Mouse (Mus musculus) heart, embryonic 12.5 days (tissue): ENCODE data around the gene Zfx. TPM values are rescaled to one million over a fixed set of nuclear protein-coding genes. Genes with fewer than 3 reads are reported as not detected.
A peak's percentile ranks its signal among the peaks of the same experiment; 100 is the strongest.

Experiments
- ATAC-seq: fragments of 200-750 bp; cut with Nextera tagmentation; 2 replicates; pipeline ENCODE4 v1.8.0; 2017; ENCODE audit warnings: moderate TSS enrichment, moderate library complexity; ENCODE audit not compliant: insufficient number of reproducible peaks, low FRiP score
- H3K27ac ChIP-seq: fragments of 300-500 bp; sonication (generic); 2 replicates; pipeline ENCODE4 v1.5.1; 2016; ENCODE audit warnings: mild to moderate bottlenecking, moderate library complexity; ENCODE audit not compliant: poor library complexity, severe bottlenecking
- H3K27me3 ChIP-seq: fragments of 300-500 bp; sonication (generic); replicated peaks from 2 replicates; pipeline ENCODE4 v1.6.1; 2016; ENCODE audit warnings: mild to moderate bottlenecking, moderate library complexity
- H3K36me3 ChIP-seq: fragments of 300-500 bp; sonication (generic); 2 replicates; pipeline ENCODE4 v1.6.1; 2016; ENCODE audit warnings: mild to moderate bottlenecking, moderate library complexity
- H3K4me1 ChIP-seq: fragments of 300-500 bp; sonication (generic); replicated peaks from 2 replicates; pipeline ENCODE4 v1.6.1; 2016; ENCODE audit warnings: mild to moderate bottlenecking
- H3K4me2 ChIP-seq: fragments of 300-500 bp; sonication (generic); 2 replicates; pipeline ENCODE4 v1.6.1; 2016; ENCODE audit warnings: mild to moderate bottlenecking, moderate library complexity
- H3K4me3 ChIP-seq: fragments of 300-500 bp; sonication (generic); 2 replicates; pipeline ENCODE4 v1.5.1; 2016; ENCODE audit warnings: mild to moderate bottlenecking
- H3K9ac ChIP-seq: fragments of 300-500 bp; sonication (generic); 2 replicates; pipeline ENCODE4 v1.6.1; 2016; ENCODE audit warnings: mild to moderate bottlenecking, moderate library complexity
- H3K9me3 ChIP-seq: fragments of 300-500 bp; sonication (generic); replicated peaks from 2 replicates; pipeline ENCODE4 v1.6.1; 2016; ENCODE audit warnings: mild to moderate bottlenecking, moderate library complexity
- WGBS: fragments of 180-500 bp; shearing (Covaris S2); methylation state at CpG from one replicate; pipeline ENCODE4 v1.1.7; 2016; 5-methylcytosine and 5-hydroxymethylcytosine counted together
- polyA plus RNA-seq: library from polyadenylated mRNA; unstranded; fragments of >200 nt; fragmentation: Nextera tagmentation; extraction: Ambion mirVana; gene quantifications from 2 replicates; pipeline ENCODE4 v1.2.1, GENCODE M21; 2016

Gene Zfx
- polyA plus RNA-seq, result 24.5 and 25.1 TPM in 2 replicates

- H3K4me2 ChIP-seq, result peak within 1 kb of the TSS; percentile 69
- WGBS, result 25% methylated on average over 48 of the region's 82 CpGs
- peak within 1 kb of the TSS; percentile 93 for H3K9ac ChIP-seq
- H3K27ac ChIP-seq, result peak within 1 kb of the TSS; percentile 99
- H3K4me1 ChIP-seq, result 0 out of 2 replicates have a peak, but pooled peaks cover 3% of the 10 kb centered on the region
- peaks cover 48% of the 10 kb centered on the region for H3K27me3 ChIP-seq
- H3K4me3 ChIP-seq, result peak within 1 kb of the TSS; percentile 78
- peaks cover 6% of the 10 kb centered on the region; the same call in 1 of the 2 replicates for H3K9me3 ChIP-seq
- no peaks in the 10 kb centered on the region for H3K36me3 ChIP-seq
- peak; percentile 86 for ATAC-seq
These were observed at the start of gene Zfx for GRCm38 (mm10) chrX:94123059-94123839. Zfx (minus strand) TSS chrX:94123702.

GRCm38 (mm10) chrX:94169348-94169747, 45.8 kb upstream of the Zfx start:
- 56% methylated on average over 6 of the region's 6 CpGs for WGBS
- Histone ChIP-seq H3K4me2 (no peak overlapping the region), H3K27me3 (peaks cover 19% of the 10 kb centered on the region), H3K9ac (no peak overlapping the region), H3K4me1 (no peaks in the 10 kb centered on the region), H3K9me3 (no peaks in the 10 kb centered on the region), H3K27ac (no peak overlapping the region), H3K36me3 (no peaks in the 10 kb centered on the region), H3K4me3 (no peak overlapping the region)
- ATAC-seq, result no peak

GRCm38 (mm10) chrX:94152251-94152830, 28.8 kb upstream of the Zfx start:
- Histone ChIP-seq H3K27ac (no peak overlapping the region), H3K4me3 (no peak overlapping the region), H3K27me3 (peaks cover 42% of the 10 kb centered on the region), H3K9ac (no peak overlapping the region), H3K36me3 (no peaks in the 10 kb centered on the region), H3K4me1 (no peaks in the 10 kb centered on the region), H3K4me2 (no peak overlapping the region), H3K9me3 (no peaks in the 10 kb centered on the region)
- WGBS, result 40% methylated on average over 11 of the region's 11 CpGs
- ATAC-seq, result no peak

- Histone ChIP-seq H3K27ac (no peak overlapping the region), H3K27me3 (peaks cover 52% of the 10 kb centered on the region), H3K4me1 (no peaks in the 10 kb centered on the region), H3K4me3 (no peak overlapping the region), H3K36me3 (no peaks in the 10 kb centered on the region), H3K9me3 (no peaks in the 10 kb centered on the region), H3K4me2 (no peak overlapping the region), H3K9ac (no peak overlapping the region)
- ATAC-seq, result no peak
- WGBS, result 56% methylated on average over 19 of the region's 19 CpGs
These were observed 27.0 kb upstream of the Zfx start for GRCm38 (mm10) chrX:94150471-94150870.

- no peak overlapping the region for H3K4me3 ChIP-seq
- peaks cover 63% of the 10 kb centered on the region for H3K27me3 ChIP-seq
- no peak for ATAC-seq
- H3K4me1 ChIP-seq, result no peaks in the 10 kb centered on the region
- H3K27ac ChIP-seq, result no peak overlapping the region
- H3K9ac ChIP-seq, result no peak overlapping the region
- H3K36me3 ChIP-seq, result no peaks in the 10 kb centered on the region
- H3K9me3 ChIP-seq, result no peaks in the 10 kb centered on the region
- 61% methylated on average over 7 of the region's 7 CpGs for WGBS
- no peak overlapping the region for H3K4me2 ChIP-seq
These were observed 18.7 kb upstream of the Zfx start for GRCm38 (mm10) chrX:94142004-94142771.

- 80% methylated on average over 1 of the region's 1 CpGs for WGBS
- Histone ChIP-seq H3K9ac (no peak overlapping the region), H3K27ac (no peak overlapping the region), H3K4me2 (no peak overlapping the region), H3K4me3 (no peak overlapping the region), H3K36me3 (no peaks in the 10 kb centered on the region), H3K9me3 (no peaks in the 10 kb centered on the region), H3K27me3 (peaks cover 65% of the 10 kb centered on the region), H3K4me1 (no peaks in the 10 kb centered on the region)
- no peak for ATAC-seq
These were observed 16.6 kb upstream of the Zfx start for GRCm38 (mm10) chrX:94140080-94140479.

GRCm38 (mm10) chrX:94138256-94138655, 14.8 kb upstream of the Zfx start:
- H3K27me3 ChIP-seq, result peaks cover 74% of the 10 kb centered on the region
- no peak for ATAC-seq
- WGBS, result 85% methylated on average over 1 of the region's 1 CpGs

GRCm38 (mm10) chrX:94135084-94135483, 11.6 kb upstream of the Zfx start:
- H3K27ac ChIP-seq, result no peak overlapping the region
- H3K4me3 ChIP-seq, result no peak overlapping the region
- peaks cover 86% of the 10 kb centered on the region for H3K27me3 ChIP-seq
- H3K36me3 ChIP-seq, result no peaks in the 10 kb centered on the region
- H3K4me1 ChIP-seq, result 0 out of 2 replicates have a peak, but pooled peaks cover 4% of the 10 kb centered on the region
- 57% methylated on average over 4 of the region's 4 CpGs for WGBS
- no peak overlapping the region for H3K9ac ChIP-seq
- no peaks in the 10 kb centered on the region for H3K9me3 ChIP-seq
- no peak for ATAC-seq
- no peak overlapping the region for H3K4me2 ChIP-seq

More at GRCm38 (mm10) chrX:94138256-94138655, 14.8 kb upstream of the Zfx start:
- Histone ChIP-seq H3K4me3 (no peak overlapping the region), H3K36me3 (no peaks in the 10 kb centered on the region), H3K4me1 (no peaks in the 10 kb centered on the region), H3K9ac (no peak overlapping the region), H3K4me2 (no peak overlapping the region), H3K27ac (no peak overlapping the region), H3K9me3 (no peaks in the 10 kb centered on the region)

- H3K27ac ChIP-seq, result no peak overlapping the region
- 43% methylated on average over 3 of the region's 3 CpGs for WGBS
- no peak overlapping the region for H3K4me3 ChIP-seq
- no peak overlapping the region for H3K4me2 ChIP-seq
- H3K9me3 ChIP-seq, result no peaks in the 10 kb centered on the region
- H3K4me1 ChIP-seq, result 0 out of 2 replicates have a peak, but pooled peaks cover 4% of the 10 kb centered on the region
- ATAC-seq, result no peak
- H3K27me3 ChIP-seq, result peaks cover 86% of the 10 kb centered on the region
- H3K36me3 ChIP-seq, result no peaks in the 10 kb centered on the region
- no peak overlapping the region for H3K9ac ChIP-seq
These were observed 10.0 kb upstream of the Zfx start for GRCm38 (mm10) chrX:94133551-94133950.

- ATAC-seq, result no peak
- 0 out of 2 replicates have a peak, but pooled peaks cover 4% of the 10 kb centered on the region for H3K4me1 ChIP-seq
- 38% methylated on average over 3 of the region's 3 CpGs for WGBS
- no peak overlapping the region for H3K4me2 ChIP-seq
- no peak overlapping the region for H3K9ac ChIP-seq
- no peaks in the 10 kb centered on the region for H3K9me3 ChIP-seq
- H3K27ac ChIP-seq, result no peak overlapping the region
- no peaks in the 10 kb centered on the region for H3K36me3 ChIP-seq
- H3K4me3 ChIP-seq, result no peak overlapping the region
- peaks cover 82% of the 10 kb centered on the region for H3K27me3 ChIP-seq
These were observed 8.7 kb upstream of the Zfx start for GRCm38 (mm10) chrX:94132239-94132638.

- 65% methylated on average over 4 of the region's 4 CpGs for WGBS
- no peaks in the 10 kb centered on the region for H3K9me3 ChIP-seq
- no peak overlapping the region for H3K4me2 ChIP-seq
- no peak overlapping the region for H3K9ac ChIP-seq
- H3K27me3 ChIP-seq, result peaks cover 79% of the 10 kb centered on the region
- no peaks in the 10 kb centered on the region for H3K36me3 ChIP-seq
- H3K27ac ChIP-seq, result no peak overlapping the region
- H3K4me1 ChIP-seq, result 0 out of 2 replicates have a peak, but pooled peaks cover 4% of the 10 kb centered on the region
- no peak for ATAC-seq
- no peak overlapping the region for H3K4me3 ChIP-seq
These were observed 6.2 kb upstream of the Zfx start for GRCm38 (mm10) chrX:94129712-94130111.
